Mouse (Mus musculus): ENCODE measurements at regions not wholly inside any gene's neighbourhood (a gene's known extent, or its start where the extent isn't known, plus 50 kb on each side); places are given as distances from the start of the nearest gene placed in this dataset.

- TF ChIP-seq CTCF (IDR thresholded peaks at IDR 0.05; ENCODE audit: control insufficient read depth, insufficient read depth, insufficient read length) (no peak), MYOD1 (IDR thresholded peaks at IDR 0.05; ENCODE audit: control insufficient read depth, insufficient read length, low read depth) (no peak), MYOG (IDR thresholded peaks at IDR 0.05; ENCODE audit: control insufficient read depth, extremely low read depth, insufficient read length) (no peak), MAX (IDR thresholded peaks at IDR 0.05) (no peak), USF1 (IDR thresholded peaks at IDR 0.05; ENCODE audit: low read depth) (no peak), FOSL1 (IDR thresholded peaks at IDR 0.05; ENCODE audit: insufficient read depth, low read length, poor library complexity, severe bottlenecking) (no peak)
Measured at GRCm38 (mm10) chr1:57208415-57208814, 169.0 kb upstream of the 1700066M21Rik start.
